Mouse (Mus musculus): ENCODE data around the gene Gm11565.
"Not testable (repeated sequence)": the region's sequence is repeated elsewhere in the genome, so short reads cannot be mapped to it uniquely, and the experiment has no call there.

Gene Gm11565

GRCm38 (mm10) chr11:99914451-99914850, at the start of gene Gm11565:
TSS of gene Gm11565 (plus strand) at chr11:99914751.
- no peak for DNase-seq (ENCODE audit: extremely low spot score)

- DNase-seq (ENCODE audit: extremely low spot score) = not testable (repeated sequence)
These were observed 41.5 kb upstream of the Gm11565 start, which contains the start of gene Krtap9-1 for GRCm38 (mm10) chr11:99873089-99873488. TSS of gene Krtap9-1 (plus strand) at chr11:99873389.

- DNase-seq (ENCODE audit: extremely low spot score) = not testable (repeated sequence)
These were observed 35.7 kb upstream of the Gm11565 start, which contains the start of gene Gm11567 for GRCm38 (mm10) chr11:99878887-99879286. TSS of gene Gm11567 (plus strand) at chr11:99879187.

GRCm38 (mm10) chr11:99907620-99908019, 6.9 kb upstream of the Gm11565 start, which contains the start of gene Krtap31-1:
TSS of gene Krtap31-1 (plus strand) at chr11:99907920.
- DNase-seq (ENCODE audit: extremely low spot score) = no peak

- no peak for DNase-seq (ENCODE audit: extremely low spot score)
These were observed 21.4 kb downstream of the Gm11565 start, which contains the start of gene Krtap31-2 for GRCm38 (mm10) chr11:99935991-99936390. TSS of gene Krtap31-2 (plus strand) at chr11:99936291.

GRCm38 (mm10) chr11:99937751-99938264, 23.3 kb downstream of the Gm11565 start:
- no peak for DNase-seq (ENCODE audit: extremely low spot score)

- no peak for DNase-seq (ENCODE audit: extremely low spot score)
These were observed 33.6 kb downstream of the Gm11565 start, which contains the start of gene Krtap9-5 for GRCm38 (mm10) chr11:99948175-99948574. TSS of gene Krtap9-5 (plus strand) at chr11:99948475.

- DNase-seq (ENCODE audit: extremely low spot score) = no peak
These were observed 49.7 kb downstream of the Gm11565 start for GRCm38 (mm10) chr11:99964213-99964612.
